Mouse (Mus musculus): ENCODE data around the gene 4930402H24Rik.
A peak's percentile ranks its signal among the peaks of the same experiment; 100 is the strongest.
"Not testable (repeated sequence)": the region's sequence is repeated elsewhere in the genome, so short reads cannot be mapped to it uniquely, and the experiment has no call there.

4930402H24Rik gene

DNA sequence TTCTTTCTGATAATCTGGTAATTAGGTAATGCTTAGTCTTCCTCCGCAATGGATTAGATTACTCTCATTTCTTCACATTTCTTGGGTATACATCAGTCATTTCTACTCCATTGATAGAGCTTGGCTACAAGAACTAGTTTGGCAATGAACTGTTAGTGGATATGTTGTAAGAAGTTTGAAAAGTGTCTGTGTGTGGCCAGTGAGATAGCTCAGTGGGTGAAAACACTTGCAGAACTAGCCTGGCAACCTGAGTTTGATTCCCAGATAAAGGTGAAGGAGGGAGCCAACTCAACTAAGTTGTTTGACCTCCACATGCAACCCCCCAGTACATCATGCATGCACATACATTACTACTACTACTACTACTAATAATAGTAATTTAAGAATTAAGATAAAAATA, 53.2 kb downstream of the 4930402H24Rik start:
- no peak for DNase-seq (ENCODE audit: low spot score)

DNA sequence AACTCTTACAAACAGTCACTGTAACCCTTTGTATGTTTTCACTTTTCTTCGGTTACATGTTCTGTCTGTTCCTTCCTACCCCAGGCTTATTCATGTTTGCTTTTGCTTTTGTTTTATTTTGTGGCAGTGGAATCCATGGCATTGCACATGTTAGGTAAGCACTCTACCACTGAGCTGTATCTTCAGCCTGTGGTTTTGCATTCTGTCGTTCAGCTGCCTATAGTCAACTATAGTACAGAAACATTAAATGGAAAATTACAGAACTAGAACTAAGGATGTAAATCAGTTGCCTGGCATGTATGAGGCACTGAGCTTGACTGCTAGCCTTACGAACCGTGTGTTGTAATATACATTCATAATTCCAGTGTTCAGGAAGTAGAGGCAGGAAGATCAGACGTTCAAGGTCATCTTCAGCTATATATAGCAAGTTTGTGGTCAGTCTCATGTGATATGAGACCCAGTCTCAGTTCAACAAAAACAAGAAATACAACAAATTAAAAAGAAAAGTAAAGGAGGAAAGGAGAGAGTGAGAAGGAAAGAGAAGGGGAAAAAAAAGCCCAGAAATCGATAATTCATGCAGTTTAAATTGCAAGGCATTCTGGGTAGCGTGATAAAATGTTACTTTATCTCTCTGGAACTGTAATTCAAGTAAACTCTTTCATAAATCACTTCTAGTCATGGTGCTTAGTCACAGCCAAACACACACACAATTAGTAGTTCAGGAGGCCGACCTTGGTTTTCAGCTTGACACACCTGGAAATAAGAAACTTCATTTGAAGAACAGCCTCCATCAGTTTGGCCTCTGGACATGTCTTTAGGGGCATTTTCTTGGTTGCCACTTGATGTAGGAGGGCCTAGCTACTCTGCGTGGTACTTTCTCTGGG, 54.6 kb downstream of the 4930402H24Rik start:
- DNase-seq (ENCODE audit: low spot score) = no peak

DNA sequence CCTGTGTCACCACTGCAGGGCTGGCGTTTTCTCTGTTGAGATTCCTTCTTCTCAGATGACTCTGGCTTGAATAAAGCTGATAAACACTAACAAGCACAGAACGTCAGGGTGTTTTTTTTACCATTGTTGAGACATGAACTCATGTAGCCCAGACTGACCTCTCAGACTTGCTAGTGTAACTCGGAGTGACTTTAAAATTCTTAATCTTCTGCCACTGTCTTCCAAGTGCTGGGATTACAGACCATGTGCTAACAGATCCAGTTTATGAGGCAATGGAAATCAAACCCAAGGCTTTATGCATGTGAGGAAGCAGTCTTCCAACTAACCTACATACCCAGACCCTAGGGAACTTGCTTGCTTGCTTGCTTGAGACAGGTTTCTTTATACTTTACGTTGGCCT, 56.5 kb downstream of the 4930402H24Rik start:
- no peak for DNase-seq (ENCODE audit: low spot score)

DNA sequence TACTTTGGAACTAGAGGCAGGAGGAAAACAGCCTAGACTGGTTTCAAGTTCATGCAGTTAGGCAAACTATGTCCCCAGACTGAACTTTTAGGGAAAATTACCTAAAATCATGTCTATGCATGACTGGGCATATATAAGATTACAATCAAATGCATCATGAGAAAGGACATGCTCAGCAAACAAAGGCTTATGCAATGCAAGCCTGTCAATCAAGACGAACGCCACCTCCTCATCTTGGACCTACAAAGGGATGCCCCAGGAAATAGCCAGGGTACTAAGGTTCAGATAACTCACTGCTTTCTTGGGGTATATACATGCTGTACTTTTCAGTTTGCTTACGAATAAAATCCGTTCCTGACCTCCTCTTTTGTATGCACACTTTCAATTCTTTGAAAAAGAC, 57.9 kb downstream of the 4930402H24Rik start:
- no peak for DNase-seq (ENCODE audit: low spot score)

DNA sequence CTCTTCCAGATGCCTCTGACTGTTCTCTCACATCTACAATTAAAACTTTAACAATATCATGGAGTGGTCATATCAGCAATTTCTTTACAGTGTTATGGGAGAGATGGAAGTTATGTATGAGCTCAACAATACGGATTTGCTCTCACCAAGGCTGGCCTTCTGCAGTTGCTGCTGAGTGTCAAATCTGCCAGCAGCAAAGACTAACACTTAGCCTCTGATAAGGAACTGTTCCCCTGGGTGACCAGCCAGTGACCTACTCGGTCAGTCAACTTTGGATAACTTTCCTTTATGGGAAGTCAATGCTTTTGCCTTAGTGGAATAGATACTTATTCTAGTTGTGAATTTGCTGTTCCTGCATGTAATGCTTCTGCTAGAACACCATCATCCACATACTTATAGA, 62.6 kb downstream of the 4930402H24Rik start:
- no peak for DNase-seq (ENCODE audit: low spot score)

DNA sequence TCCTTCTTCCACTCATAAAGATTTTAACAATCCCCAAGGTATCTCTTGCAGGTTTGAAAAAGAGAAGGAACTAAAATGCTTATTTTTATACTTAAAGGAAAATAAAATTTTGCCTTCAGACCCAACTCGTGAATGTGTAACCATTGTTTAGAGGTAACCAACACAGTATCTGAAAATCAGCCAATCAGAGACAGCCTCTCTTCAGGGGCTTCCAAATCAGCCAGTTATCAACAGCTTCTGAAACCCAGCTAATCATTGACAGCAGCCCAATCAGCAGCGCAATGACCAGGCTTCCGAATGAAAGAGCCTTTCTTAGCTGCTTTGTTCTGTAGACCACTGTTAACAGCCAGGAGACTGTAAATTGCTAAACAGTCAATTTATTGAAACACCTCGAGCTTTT, 65.4 kb downstream of the 4930402H24Rik start:
- peak; percentile 59 for DNase-seq (ENCODE audit: low spot score)

DNA sequence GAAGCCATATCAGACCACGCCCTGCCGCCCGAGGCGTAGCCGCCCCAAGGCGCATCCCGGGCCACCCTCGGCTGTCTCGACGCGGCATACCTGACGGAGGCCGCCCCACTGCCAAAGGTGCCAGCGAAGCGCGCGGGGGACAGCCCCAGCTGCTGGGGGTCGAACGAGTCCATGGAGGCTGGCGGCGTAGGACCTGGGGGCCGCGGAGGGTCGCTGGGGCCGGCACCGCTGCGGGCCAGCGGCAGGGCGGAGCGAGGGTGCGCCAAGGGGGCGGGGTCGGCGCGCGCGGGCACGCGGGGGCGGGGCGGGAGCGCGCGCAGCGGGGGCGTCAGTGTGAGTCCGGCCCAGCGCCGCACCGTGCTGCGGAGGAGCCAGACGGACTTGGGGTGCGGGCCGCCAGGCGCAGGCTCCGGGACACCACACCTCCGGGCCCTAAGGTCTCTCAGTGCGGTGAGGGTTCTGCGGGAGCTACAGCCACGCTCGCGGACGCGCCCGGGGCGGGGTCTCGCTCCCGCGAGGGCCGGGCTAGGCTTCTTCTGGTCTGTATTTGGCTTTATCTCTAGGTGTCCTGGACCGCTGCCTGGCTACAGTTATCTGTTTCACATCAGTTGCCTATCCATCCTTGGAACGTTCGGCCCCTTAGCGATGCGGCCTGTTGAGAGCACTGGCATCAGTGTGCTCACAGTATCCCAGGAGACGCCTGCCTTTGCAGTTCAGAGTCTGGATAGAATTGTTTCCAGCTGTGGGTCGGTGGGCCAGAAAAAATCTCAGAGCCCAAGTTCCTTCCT, 66.1 kb downstream of the 4930402H24Rik start:
- DNase-seq (ENCODE audit: low spot score) = peak; percentile 74

DNA sequence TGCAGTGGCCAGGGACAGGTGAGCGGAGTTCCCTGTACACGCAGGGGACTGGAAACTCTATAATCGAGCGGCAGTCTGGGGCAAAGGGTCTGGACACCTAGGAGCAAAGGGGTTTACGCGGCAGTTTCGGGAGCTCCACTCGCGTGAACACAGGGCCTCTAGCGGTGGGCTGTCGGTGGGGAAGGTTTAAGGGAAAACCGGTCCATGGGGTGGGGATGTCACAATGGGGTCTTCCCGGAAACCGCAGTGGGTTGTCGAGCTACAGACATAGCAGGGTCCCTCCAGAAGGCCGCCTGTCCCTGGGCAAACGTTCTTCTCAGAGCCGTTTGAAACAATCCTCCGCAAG, 66.7 kb downstream of the 4930402H24Rik start:
- no peak for DNase-seq (ENCODE audit: low spot score)

DNA sequence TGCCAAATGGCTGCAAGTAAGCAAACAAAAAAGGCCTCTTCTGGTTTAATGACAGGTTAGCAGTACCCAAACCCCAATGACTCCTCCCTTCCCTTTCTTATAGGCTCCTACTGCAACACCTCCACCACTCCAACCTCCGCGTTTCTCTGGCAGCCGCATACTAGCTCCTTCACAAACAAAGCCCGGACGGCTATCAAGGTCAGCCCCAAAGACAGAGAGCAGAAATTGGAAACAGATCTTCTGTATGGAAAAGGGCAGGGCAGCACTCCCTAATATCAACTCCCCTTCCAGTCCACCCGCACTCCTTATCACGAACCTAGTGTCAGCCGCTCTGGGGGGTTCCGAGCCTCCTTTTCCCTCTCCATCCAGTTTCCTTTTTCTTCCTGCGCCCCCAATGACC, 67.1 kb downstream of the 4930402H24Rik start:
- DNase-seq (ENCODE audit: low spot score) = peak; percentile 34

DNA sequence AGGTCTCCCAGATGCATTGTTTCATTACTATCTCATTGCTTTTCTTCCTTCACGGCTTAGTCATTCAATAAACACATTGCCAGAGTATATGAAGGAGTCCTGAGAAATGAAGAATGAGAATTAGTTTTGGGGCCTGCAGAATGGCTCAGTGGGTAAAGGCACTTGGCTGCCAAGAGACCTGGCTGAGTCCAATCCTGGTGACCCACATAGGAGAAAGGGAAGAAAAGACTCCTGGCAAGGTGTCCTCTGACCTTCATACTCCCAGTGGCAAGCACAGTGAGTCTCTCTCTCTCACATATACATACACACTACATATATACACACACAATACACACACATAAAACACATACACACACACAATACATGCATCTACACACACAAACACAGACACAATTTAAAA, 68.1 kb downstream of the 4930402H24Rik start:
- no peak for DNase-seq (ENCODE audit: low spot score)

DNA sequence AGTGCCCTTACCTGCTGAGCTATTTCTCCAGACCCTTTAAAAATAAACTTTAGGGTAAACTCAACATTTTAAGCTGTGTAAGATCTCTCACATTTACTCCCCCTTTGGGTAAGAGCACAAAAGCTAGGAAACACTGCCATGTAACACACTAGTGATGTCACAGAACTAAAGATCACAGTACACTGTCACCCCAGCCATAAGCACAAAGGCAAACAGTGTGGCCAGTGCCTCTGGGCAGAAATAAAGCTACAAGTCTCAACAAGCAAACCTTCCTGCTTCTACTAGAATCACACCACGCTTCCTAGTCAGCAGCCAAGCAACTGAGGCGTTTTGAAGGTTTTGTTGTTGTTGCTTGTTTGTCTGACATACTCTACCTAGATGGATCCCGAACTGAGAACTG, 72.5 kb downstream of the 4930402H24Rik start:
- DNase-seq (ENCODE audit: low spot score) = no peak

DNA sequence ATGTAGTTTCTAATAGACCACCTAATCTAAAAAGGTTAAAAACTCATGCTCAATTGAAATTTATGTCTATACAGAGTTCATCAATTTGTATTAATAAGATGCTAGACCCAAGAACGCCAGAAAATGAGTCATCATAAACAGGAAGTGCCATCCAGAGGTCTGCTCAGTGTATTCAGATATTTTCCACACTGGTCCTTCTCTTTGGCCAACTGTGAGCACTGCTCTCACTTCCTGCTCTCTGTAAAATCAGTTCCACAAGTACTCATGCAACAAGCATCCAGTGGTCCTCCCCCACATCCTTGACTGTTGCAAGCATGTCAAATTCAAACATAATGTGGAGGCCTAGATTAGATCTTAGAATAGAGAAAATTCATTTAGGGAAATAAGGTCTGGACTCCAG, 73.6 kb downstream of the 4930402H24Rik start:
- no peak for DNase-seq (ENCODE audit: low spot score)

DNA sequence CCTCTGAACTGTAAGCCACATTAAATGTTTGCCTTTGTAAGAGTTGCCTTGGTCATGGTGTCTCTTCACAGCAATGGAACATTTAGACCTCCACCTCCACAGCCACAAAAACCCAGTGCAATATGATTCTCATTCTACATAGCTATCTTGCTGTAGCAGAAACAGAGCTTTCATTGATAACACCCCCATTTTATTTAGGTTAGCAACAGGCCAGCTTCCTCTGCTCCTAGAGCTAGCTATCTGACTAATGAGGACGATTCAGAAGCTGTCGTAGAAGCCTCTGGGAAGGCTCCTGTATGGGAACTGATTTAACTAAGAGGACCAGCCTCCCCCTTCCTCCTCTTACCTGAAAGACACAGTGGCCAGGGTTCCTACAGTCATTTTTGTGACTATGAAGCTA, 74.2 kb downstream of the 4930402H24Rik start:
- no peak for DNase-seq (ENCODE audit: low spot score)

DNA sequence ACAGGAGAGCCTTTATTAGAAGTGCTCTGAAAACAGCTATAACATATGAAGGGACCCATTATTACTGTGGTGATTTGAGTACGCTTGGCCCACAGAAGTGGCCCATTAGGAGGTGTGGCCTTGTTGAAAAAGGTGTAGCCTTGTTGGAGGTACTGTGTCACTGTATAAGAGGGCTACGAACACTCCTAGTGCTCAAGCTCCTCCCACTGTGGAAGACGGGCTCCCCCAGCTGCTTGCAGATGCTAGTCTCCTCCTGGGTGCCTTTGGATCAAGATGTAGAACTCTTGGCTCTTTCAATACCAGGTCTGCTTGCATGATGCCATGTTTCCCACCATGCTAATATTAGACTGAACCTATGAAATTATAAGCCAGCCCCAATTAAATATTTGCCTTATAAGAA, 76.0 kb downstream of the 4930402H24Rik start:
- no peak for DNase-seq (ENCODE audit: low spot score)

DNA sequence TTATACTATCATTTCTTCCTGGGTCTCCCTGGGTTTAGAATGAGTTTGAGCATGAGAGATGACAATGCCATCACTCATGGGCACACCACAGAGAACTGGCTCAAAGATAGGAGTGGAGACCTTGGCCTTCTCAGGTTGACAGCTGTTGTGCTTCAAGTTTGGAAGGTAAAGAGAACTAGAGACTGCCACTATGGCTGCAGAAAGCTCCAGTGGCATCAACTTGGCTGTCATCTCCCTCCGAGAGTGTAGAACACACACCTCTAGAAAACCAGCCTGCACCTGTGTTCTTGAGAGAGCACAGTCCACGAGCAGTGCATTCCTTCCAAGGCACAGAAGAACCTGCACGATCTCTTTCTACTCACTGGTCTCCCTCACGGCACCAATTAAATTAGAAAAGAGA, 76.7 kb downstream of the 4930402H24Rik start:
- no peak for DNase-seq (ENCODE audit: low spot score)

DNA sequence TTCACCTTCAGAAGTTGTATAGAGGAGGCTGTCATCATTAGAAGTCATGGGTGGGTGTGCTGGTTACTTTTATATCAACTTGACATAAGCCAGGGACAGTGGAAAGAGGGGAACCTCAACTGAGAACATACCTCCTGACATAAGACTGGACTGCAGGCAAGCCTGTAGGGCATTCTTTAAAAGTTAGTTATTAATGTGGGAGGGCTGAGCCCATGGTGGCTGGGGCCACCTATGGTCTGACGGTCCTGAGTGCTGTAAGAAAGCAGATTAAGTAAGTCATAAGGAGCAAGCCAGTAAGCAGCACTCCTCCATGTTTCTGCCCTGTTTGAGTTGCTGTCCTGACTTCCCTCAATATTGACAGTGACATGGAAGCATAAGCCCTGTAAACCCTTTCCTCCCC, 77.5 kb downstream of the 4930402H24Rik start:
- DNase-seq (ENCODE audit: low spot score) = no peak

DNA sequence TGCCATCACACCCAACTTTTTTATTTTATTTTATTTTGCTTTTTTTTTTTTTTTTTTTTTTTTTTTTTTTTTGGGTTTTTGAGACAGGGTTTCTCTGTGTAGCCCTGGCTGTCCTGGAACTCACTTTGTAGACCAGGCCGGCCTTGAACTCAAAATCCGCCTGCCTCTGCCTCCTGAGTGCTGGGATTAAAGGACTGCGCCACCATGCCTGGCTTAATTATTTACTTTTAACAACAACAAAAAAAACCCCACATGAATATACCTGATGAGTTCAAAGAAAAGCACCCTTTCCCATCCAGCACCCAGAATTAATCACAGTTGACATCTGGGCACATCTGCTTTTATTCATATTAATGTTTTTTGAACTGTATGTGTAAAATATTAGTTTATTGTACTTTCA, 78.1 kb downstream of the 4930402H24Rik start:
- DNase-seq (ENCODE audit: low spot score) = not testable (repeated sequence)

DNA sequence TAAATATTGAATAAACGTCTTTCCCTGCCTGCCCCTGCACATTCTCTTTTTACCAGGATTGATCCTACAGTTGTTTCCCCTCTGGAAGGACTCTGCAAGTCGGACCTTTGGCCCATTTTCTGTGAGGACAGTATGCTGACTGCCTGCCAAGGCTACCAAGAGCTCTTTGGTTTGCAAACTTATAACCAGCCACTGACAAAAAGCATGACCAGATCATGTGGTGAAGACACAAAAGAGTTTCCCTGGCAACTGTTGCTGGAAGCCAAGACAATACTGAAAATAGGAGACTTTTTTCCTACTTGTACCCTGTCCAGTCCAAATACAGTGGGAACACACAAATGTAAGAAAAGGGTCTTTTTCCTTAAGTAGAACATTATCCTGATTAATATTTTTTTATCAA, 78.8 kb downstream of the 4930402H24Rik start:
- no peak for DNase-seq (ENCODE audit: low spot score)

DNA sequence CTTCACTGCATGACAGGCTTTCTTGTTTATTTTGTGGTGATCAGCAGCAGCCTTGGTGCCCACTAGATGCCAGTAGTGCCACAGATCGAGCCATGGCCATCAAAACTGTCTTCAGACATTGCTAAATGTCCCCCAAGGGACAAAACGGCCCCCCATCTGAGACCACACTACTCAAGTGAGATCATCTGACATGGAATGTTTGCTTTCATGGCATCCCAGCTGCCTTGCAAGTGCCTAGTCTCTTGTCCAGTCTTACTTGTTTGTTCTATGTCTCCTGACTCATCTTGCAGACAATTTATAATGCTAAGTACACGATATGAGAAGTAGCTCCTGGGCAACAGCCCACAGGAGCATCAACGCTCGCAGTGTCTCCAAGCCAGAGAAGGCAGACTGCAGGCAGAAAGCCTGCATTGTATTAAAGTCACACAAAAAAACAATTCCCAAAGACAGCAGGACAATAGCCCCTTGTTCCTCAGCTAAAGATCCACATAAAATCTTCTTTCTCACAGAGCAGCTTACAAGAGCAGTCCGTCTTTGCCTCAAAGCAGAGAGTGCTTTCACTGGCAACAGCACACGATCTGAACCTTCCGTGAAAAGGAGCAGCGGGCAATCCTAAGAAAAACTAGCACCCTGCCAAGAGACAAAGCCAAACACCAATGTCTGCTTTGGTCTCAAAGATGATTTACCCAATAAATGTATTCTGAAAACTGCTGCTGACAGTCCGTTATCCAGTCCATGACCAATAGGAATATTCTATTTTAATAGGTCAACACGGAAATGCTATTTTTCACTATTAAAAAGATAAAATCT, 87.2 kb downstream of the 4930402H24Rik start:
- no peak for DNase-seq (ENCODE audit: low spot score)

DNA sequence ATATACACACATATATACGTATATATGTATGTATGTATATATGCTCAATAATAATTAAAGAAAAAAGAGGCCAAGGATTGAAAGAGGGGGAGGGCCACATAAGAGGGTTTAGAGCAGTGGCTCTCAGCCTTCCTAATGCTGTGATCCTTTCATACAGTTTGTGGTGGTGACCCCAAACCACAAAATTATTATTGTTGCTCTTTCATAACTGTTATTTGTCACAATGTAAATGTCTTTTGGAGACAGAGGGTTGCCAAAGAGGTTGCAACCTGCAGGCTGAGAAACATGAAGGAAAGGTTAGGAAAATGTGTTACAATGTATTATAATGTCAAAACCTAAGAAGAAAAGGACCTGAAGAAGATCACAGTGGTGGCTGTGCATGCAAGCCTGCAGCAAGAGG, 88.3 kb downstream of the 4930402H24Rik start:
- DNase-seq (ENCODE audit: low spot score) = no peak

DNA sequence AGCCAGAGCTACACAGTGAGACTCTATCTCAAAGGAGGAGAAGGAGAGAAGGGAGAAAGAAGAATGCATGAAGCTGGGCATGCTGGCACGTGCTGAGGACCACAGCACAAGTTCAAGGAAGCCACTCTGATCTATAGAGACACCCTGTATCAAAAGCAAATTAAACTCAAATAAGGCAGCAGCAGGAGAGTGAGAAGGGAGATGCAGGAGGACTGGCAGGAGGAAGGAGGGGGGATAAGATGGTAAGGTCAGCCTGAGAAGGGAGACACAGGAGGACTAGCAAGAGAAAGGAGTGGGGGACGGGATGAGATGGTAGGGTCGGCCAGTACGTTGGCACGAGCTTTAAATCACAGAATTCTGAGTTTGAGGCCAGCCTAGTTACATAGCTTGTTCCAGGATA, 90.0 kb downstream of the 4930402H24Rik start:
- no peak for DNase-seq (ENCODE audit: low spot score)

DNA sequence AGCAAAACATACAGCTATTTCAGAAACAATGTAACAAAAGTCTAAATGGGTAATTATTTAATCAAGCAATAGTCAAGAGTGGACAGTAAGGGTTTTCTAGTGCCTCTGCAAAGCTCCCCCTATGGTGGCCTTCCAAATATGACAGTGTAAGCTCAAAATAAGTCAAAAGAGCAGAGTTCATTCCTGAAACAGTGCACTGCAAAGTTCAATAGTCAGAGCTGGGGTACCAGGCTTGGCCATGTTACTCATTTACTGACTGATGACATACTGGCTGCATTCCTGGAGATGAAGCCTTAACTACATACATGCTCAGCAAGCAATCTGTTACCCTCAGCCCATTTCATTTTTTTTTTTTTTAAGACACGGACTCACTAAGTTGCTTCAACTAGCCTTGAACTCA, 91.7 kb downstream of the 4930402H24Rik start:
- DNase-seq (ENCODE audit: low spot score) = no peak

DNA sequence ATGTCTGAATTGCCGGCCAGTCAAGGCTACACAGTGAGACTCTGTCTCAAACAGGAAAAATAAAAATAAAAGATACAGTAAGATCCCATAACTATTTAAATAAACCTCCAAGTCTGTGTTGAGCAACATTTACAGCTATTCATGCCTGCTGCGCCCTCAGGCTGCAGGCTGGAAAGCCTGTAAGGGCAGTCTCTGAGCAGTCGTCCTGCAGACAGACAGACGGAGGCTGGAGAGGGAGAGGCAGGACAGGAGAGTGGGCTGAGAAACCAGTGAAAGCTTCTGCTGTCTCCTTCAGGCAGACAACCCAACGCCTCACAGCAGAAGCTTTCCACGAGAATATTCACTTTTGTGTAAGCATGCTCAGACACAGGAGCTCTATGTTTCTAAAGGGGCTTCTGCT, 92.5 kb downstream of the 4930402H24Rik start:
- no peak for DNase-seq (ENCODE audit: low spot score)

Data from c-Kit-positive CD71-positive TER-119-positive erythroid progenitor cells, embryonic 14.5 days (primary cell).